Mouse (Mus musculus): ENCODE results near the gene Nfasc. TPM values are rescaled to one million over a fixed set of nuclear protein-coding genes. Genes with fewer than 3 reads are reported as not detected.

Gene Nfasc
- polyA plus RNA-seq, 1 experiment from 2014 or later = 0.12 TPM

DNA sequence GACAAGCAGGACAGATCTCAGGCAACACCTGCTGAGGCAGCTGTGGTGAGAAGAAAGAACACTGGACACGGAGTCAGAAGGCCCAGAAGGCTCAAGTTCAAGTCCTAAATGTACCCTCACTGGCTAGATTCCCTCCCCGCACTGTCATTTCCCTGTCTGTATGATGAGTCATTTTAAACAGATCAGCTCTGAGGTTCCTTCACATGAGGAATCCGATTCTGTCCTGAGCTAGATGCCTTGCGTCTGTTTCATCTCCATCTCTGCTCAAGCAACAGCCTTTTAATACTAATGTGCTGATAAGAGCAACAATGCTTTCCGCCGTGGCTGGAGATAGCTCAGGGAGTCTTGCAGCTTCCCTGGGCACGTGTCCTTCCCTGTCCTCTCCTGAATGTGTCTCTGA lies 175.8 kb downstream of the Nfasc start:
- no peak overlapping the region for H3K4me3 ChIP-seq (replicated peaks; ENCODE audit: low read depth, low read length)
- no peaks in the 10 kb centered on the region for H3K27me3 ChIP-seq (ENCODE audit: insufficient read depth, low read length)
- TF ChIP-seq CTCF (IDR thresholded peaks at IDR 0.05; ENCODE audit: low read depth) = no peak
- no peak overlapping the region for H3K9ac ChIP-seq (ENCODE audit: low read depth, low read length)
- no peaks in the 10 kb centered on the region for H3K4me1 ChIP-seq (replicated peaks; ENCODE audit: insufficient read depth, low read length)
- 80% methylated on average over 7 of the region's 7 CpGs for WGBS
- H3K9me3 ChIP-seq (replicated peaks; ENCODE audit: low read length) = no peaks in the 10 kb centered on the region
- ATAC-seq (replicated peaks; ENCODE audit: low FRiP score, low read depth) = no peak
- H3K27ac ChIP-seq = no peak overlapping the region
- no peaks in the 10 kb centered on the region for H3K36me3 ChIP-seq (ENCODE audit: insufficient read depth, low read length)
- DNase-seq (ENCODE audit: low spot score) = no peak
- no peak overlapping the region for H3K4me2 ChIP-seq (ENCODE audit: low read length)

DNA sequence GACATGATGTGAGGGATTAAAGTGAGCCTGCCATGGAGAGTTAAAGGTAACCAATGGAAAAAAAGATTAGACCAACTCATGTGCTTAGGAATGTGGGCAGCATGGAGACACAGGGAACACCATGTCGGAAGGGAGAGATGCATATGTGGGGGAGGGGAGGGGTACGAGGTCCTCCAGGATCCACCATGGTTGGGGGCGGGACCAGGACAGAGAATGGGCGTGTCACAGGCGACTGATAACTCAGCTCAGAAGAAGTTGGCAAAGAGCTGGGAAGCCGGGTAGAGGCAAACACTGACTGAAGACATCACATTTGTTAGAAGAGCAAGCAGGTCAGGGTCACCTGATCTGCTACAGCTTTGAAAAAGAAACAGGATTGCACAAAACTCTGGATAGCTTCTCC lies 176.7 kb downstream of the Nfasc start:
- H3K9me3 ChIP-seq (replicated peaks; ENCODE audit: low read length) = no peaks in the 10 kb centered on the region
- WGBS = 36% methylated on average over 6 of the region's 6 CpGs
- H3K4me1 ChIP-seq (replicated peaks; ENCODE audit: insufficient read depth, low read length) = no peaks in the 10 kb centered on the region
- ATAC-seq (replicated peaks; ENCODE audit: low FRiP score, low read depth) = no peak
- H3K4me3 ChIP-seq (replicated peaks; ENCODE audit: low read depth, low read length) = no peak overlapping the region
- no peak for DNase-seq (ENCODE audit: low spot score)
- no peak overlapping the region for H3K9ac ChIP-seq (ENCODE audit: low read depth, low read length)
- no peaks in the 10 kb centered on the region for H3K27me3 ChIP-seq (ENCODE audit: insufficient read depth, low read length)
- H3K36me3 ChIP-seq (ENCODE audit: insufficient read depth, low read length) = no peaks in the 10 kb centered on the region
- H3K27ac ChIP-seq = no peak overlapping the region
- H3K4me2 ChIP-seq (ENCODE audit: low read length) = no peak overlapping the region
- TF ChIP-seq CTCF (IDR thresholded peaks at IDR 0.05; ENCODE audit: low read depth) = no peak

DNA sequence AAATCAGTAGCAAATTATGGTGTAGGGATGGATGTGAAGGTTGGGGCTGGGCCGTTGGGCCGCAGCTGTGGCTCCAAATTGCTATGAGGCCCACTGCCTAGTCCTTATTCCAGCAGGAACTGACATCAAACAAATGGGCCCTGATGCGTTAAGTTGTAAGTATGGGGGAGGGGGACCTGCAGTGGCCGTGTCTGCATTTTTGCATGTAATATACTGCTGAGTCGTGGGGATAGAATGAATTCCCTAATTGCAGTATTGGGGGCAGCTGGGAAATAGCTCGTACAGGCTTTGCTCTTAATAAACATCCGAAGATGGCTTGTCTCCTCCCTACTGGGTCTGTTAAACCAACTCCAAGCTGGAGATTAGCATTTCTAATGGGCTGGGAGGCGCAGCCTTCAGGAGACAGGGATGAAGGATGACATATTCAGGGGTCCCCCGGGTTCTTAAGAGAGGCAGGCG lies 179.2 kb downstream of the Nfasc start:
- Histone ChIP-seq H3K4me3 (replicated peaks; ENCODE audit: low read depth, low read length) (no peak overlapping the region), H3K4me1 (replicated peaks; ENCODE audit: insufficient read depth, low read length) (no peaks in the 10 kb centered on the region), H3K27ac (no peak overlapping the region), H3K36me3 (ENCODE audit: insufficient read depth, low read length) (no peaks in the 10 kb centered on the region), H3K4me2 (ENCODE audit: low read length) (no peak overlapping the region), H3K27me3 (ENCODE audit: insufficient read depth, low read length) (no peaks in the 10 kb centered on the region), H3K9ac (ENCODE audit: low read depth, low read length) (no peak overlapping the region), H3K9me3 (replicated peaks; ENCODE audit: low read length) (no peaks in the 10 kb centered on the region)
- no peak for TF ChIP-seq CTCF (IDR thresholded peaks at IDR 0.05; ENCODE audit: low read depth)
- WGBS = 22% methylated on average over 10 of the region's 10 CpGs
- DNase-seq (ENCODE audit: low spot score) (no peak), ATAC-seq (replicated peaks; ENCODE audit: low FRiP score, low read depth) (no peak)

DNA sequence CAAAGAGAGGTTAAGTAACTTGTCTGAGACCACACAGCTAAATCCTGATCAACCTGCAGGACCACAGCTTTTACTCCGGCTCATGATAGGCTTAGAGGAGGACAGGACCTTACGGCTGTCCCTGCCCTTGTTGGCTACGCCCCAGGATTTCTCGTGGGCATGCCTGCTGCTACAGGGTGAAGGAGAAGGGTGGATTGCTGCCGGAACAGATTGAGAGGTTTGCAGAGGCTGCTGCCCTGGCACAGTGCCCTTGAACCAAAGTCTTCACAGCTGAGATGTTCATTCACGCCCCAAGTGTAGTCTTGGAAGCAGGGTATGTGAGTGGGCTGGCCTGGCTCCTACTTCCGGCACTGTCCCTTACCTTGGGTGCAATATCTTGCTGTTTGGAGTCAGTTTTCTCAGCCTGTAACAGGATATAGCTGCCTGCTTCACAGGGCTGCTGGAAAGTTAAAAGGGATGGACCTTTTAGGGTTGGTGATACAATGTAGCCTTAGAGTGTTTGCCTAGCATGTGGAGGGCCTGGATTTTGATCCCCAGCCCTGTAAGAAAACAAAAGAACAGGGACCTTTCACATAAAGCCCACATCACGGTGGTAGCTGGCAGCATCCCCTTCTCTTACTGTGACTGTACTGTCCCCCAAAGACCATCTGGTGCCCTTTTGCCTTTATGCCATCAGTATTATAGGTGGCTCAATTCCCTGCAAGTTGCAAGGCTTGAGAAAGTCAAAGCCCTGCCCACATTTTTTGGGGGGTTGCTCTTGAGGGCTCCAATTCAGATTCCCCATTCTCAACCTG lies 180.5 kb downstream of the Nfasc start:
- no peak overlapping the region for H3K27ac ChIP-seq
- 49% methylated on average over 8 of the region's 8 CpGs for WGBS
- H3K9ac ChIP-seq (ENCODE audit: low read depth, low read length) = no peak overlapping the region
- no peak overlapping the region for H3K4me3 ChIP-seq (replicated peaks; ENCODE audit: low read depth, low read length)
- H3K9me3 ChIP-seq (replicated peaks; ENCODE audit: low read length) = no peaks in the 10 kb centered on the region
- no peaks in the 10 kb centered on the region for H3K4me1 ChIP-seq (replicated peaks; ENCODE audit: insufficient read depth, low read length)
- no peaks in the 10 kb centered on the region for H3K27me3 ChIP-seq (ENCODE audit: insufficient read depth, low read length)
- H3K4me2 ChIP-seq (ENCODE audit: low read length) = no peak overlapping the region
- ATAC-seq (replicated peaks; ENCODE audit: low FRiP score, low read depth) (no peak), DNase-seq (ENCODE audit: low spot score) (no peak)
- no peaks in the 10 kb centered on the region for H3K36me3 ChIP-seq (ENCODE audit: insufficient read depth, low read length)
- TF ChIP-seq CTCF (IDR thresholded peaks at IDR 0.05; ENCODE audit: low read depth) = no peak

DNA sequence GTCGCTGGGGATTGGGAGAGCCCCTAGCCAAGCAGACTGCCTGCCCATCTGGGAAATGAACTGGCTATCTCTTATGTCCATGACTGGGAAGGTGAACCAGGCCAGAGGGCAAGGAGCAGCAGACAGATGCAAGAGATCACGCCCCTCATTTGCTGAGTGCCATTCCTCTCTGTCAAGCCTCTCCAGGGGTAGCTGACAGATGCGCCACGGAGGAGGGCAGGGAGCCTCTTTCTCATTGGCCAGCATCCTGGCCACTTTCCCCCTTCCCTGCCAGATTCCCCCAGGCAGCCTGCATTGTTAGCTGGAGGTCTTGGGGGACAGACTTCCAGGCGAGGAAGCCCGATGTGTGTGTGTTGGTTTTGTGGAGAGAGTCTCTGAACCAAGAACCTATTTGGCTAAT lies 182.6 kb downstream of the Nfasc start:
- 26% methylated on average over 6 of the region's 6 CpGs for WGBS
- Histone ChIP-seq H3K4me1 (replicated peaks; ENCODE audit: insufficient read depth, low read length) (no peaks in the 10 kb centered on the region), H3K27me3 (ENCODE audit: insufficient read depth, low read length) (no peaks in the 10 kb centered on the region)

DNA sequence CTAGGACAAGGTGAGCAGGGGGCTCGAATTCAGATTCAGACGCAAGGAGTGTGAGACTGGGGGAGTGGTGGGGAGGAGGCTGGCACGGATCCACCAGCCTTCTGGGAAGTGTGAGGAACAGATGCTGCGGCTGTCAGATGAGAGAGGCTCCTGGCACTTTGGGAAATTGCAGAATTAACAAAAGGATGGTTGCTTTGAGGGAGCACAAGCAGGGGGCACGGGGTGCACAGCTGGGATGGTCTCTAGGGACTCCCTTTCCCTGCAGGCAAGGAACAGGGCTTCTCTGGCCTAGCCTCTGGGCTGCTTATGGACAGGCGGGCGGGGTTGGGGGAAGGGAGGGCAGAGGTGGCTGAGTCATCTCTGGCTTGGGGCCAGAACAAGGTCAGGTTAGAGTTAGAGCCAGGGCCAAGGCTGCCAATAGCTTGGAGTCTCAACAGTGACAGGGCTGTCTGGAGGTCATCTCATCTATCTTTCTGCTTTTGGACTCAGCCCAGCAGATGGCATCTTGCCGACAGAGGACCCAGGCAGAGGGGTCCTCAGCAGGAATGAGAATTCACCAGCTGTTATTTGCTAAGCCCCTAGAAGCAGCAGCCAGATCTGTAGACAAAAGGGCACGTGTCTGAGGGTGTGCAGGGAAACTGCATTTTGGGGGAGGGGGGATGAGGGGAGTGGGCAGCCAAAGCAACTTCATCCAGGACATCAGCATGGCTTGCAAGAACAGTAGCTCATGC lies 183.5 kb downstream of the Nfasc start:
- Histone ChIP-seq H3K4me1 (replicated peaks; ENCODE audit: insufficient read depth, low read length) (no peaks in the 10 kb centered on the region), H3K4me2 (ENCODE audit: low read length) (no peak overlapping the region), H3K27ac (no peak overlapping the region), H3K9ac (ENCODE audit: low read depth, low read length) (no peak overlapping the region), H3K4me3 (replicated peaks; ENCODE audit: low read depth, low read length) (no peak overlapping the region), H3K27me3 (ENCODE audit: insufficient read depth, low read length) (no peaks in the 10 kb centered on the region), H3K36me3 (ENCODE audit: insufficient read depth, low read length) (no peaks in the 10 kb centered on the region), H3K9me3 (replicated peaks; ENCODE audit: low read length) (no peaks in the 10 kb centered on the region)
- DNase-seq (ENCODE audit: low spot score) = peak; percentile 18
- 23% methylated on average over 9 of the region's 9 CpGs for WGBS
- TF ChIP-seq CTCF (IDR thresholded peaks at IDR 0.05; ENCODE audit: low read depth) = no peak
- no peak for ATAC-seq (replicated peaks; ENCODE audit: low FRiP score, low read depth)

More for the DNA sequence above, 182.6 kb downstream of the Nfasc start:
- no peak for TF ChIP-seq CTCF (IDR thresholded peaks at IDR 0.05; ENCODE audit: low read depth)
- Histone ChIP-seq H3K9ac (ENCODE audit: low read depth, low read length) (no peak overlapping the region), H3K36me3 (ENCODE audit: insufficient read depth, low read length) (no peaks in the 10 kb centered on the region), H3K9me3 (replicated peaks; ENCODE audit: low read length) (no peaks in the 10 kb centered on the region), H3K27ac (no peak overlapping the region), H3K4me3 (replicated peaks; ENCODE audit: low read depth, low read length) (no peak overlapping the region), H3K4me2 (ENCODE audit: low read length) (no peak overlapping the region)
- DNase-seq (ENCODE audit: low spot score) (no peak), ATAC-seq (replicated peaks; ENCODE audit: low FRiP score, low read depth) (no peak)

All from kidney, postnatal 0 days (tissue).